Mouse (Mus musculus) cortical plate, adult 2 months (tissue): ENCODE results near the gene Tifab.

Experiments
- CTCF ChIP-seq: fragments of 200-500 bp; IDR thresholded peaks from 2 replicates; pipeline ENCODE4 v1.5.1; 2011; ENCODE audit warnings: mild to moderate bottlenecking, control low read depth, low read length; ENCODE audit not compliant: insufficient read depth; ENCODE audit errors: extremely low read depth
- POLR2A ChIP-seq: fragments of 200-500 bp; IDR thresholded peaks from 2 replicates; pipeline ENCODE4 v1.6.1; 2011; ENCODE audit warnings: mild to moderate bottlenecking, low read length, control low read depth; ENCODE audit not compliant: insufficient read depth; ENCODE audit errors: extremely low read depth

DNA sequence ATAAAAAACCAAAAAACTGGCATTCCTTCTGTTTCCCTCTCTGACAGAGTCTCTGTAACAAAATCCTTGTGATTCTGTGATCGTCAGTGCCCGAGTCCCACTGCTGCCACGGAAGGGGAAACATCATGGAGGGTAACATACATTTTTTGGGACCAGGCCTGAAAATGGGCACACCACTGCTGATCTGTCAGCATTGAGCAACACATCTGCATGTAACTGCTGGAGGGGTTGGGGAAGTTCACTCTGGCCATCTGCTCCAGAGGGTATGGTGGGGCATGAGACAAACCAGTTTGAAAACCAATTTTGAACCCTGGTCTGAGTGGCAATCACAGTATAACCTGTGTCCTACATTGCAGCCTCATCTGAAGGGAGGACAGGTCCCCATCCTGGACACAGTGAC, 49.1 kb downstream of the Tifab start:
- TF ChIP-seq POLR2A, result no peak
- TF ChIP-seq CTCF, result no peak
